Mouse (Mus musculus): ENCODE measurements around the gene Itih3. TPM values are rescaled to one million over a fixed set of nuclear protein-coding genes. Genes with fewer than 3 reads are reported as not detected.

Gene Itih3
- total RNA-seq (2021), result under 1 TPM; 0.27 to 0.69 TPM
- long read RNA-seq, experiment 1, partial matches to known transcripts, result 1 of 1 reads
- long read RNA-seq, experiment 1, other reads (novel, unspliced or antisense), result 0 of 1 reads
- long read RNA-seq, experiment 2, partial matches to known transcripts, result 0 of 1 reads
- long read RNA-seq, experiment 2, other reads (novel, unspliced or antisense), result 1 of 1 reads

DNA sequence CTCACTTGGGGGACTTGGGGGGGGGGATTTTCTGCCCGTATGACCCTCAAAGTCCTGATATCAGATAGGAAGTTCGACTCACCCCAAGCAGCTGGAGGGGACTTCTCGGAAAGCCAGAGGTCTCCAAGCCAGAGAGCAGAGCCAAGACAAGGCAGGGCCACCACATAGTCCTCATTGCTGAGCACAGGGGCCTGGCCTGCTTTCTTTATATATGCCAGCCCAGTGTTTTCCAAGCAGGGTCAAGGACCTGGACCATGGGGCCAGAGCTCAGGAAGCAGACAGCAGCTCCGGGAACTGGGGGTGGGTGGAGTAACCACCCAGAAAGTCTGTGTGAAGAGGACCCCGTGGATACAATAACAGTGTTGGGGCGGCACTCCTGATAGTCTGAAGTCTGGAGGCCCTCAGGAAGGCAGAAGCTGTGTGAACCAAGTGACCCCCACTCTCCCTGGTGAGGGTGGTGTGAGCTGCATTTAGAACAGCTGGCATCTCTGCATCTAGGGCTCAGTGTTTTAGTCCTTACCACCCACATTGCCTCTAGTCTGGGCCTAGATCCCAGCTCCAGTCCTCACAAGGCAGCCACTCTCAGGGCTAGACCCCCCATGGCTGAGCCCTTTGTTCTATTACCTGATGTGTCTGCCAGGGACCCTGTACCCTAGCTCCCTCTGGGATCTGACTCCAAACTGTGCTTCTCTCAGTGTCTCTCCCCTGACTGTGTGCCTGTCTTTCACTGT is at the start of gene Itih3:
Itih3 (minus strand) TSS at position 386 of the 731 bp plus-strand sequence.
- peak; percentile 17 to 38 for DNase-seq

DNA sequence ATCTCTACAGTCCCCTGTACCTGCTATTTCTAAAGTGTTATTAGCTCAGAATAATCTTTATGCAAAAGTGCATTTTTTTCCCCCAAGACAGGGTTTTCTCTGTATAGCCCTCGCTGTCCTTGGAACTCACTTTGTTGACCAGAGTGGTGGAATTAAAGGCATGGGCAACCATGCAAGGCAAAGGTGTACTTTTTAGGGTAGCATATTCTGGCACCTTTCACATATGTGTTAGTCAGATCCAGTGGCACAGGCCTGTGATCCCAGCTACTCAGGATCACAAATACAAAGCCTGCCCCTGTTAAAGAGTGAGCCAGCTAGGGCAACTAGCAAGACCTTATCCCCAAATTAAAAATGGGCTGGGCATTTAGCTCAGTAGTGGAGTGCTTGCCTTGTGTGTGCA is 36.8 kb upstream of the Itih3 start:
- no peak for DNase-seq

DNA sequence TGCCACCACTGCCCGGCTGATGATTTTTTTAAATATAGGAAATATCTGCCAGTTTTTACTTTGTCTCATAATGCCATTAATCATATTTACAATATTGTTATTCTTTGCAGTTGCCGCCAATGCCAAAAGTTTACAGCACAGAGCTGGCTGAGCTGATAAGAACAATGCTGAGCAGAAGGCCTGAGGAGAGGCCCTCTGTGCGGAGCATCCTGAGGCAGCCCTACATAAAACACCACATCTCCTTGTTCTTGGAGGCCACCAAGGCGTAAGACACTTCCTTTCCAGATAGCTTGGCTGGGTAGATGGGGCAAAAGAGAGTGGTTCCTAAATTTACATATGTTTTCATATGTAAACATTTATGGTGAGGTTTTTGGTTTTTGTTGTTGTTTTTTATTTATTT is 35.5 kb upstream of the Itih3 start:
- DNase-seq, result no peak

DNA sequence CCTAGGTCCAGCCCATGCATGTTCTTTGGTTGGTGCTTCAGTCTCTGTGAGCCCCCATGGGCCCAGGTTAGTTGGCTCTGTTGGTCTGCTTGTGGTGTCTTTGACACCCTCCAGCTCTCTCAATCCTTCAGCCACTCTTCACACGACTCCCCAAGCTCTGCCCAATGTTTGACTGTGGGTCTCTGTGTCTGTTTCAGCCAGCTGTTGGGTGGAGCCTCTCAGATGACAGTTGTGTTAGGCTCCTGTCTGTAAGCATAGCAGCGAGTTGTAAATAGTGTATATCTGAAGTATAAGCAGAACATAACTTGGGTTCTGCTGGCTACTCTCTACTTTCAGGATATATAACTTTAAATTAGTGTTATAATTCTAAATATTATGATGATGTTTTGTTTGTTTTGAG is 35.0 kb upstream of the Itih3 start:
- DNase-seq, result no peak

DNA sequence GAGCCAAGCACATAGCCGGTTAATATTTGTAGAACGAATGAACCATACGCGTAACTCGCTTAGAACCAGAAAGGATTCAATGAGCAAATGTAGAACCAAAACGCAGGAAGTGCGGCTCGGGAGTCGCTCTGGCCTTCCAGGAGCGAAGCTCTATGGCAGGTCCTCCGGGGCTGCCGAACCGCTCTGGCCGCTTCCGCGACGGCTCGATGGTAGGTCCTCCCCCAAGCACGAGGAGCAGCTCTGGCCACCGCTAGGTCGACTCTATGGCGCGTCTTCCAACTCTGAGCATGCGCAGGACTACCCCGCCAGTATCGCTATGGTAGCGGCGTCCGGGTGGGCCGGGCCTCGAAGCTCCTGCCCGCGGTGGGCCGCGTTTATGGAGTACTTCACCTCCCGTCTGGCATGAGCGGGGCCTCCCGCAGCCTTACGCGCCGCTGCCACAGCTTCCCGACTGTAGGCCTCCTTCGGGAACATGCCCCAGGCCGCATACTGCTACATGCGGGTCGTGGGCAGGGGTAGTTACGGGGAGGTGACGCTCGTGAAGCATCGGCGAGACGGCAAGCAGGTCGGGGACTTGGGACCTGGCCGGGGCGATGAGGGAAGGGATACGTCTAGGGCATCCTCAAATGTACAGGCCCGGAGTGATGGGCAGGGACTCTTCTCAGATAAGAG is 27.7 kb upstream of the Itih3 start, which contains the start of gene Nek4:
Nek4 (plus strand) TSS at position 224 of the 672 bp plus-strand sequence.
- peak; percentile 97 to 99 for DNase-seq

DNA sequence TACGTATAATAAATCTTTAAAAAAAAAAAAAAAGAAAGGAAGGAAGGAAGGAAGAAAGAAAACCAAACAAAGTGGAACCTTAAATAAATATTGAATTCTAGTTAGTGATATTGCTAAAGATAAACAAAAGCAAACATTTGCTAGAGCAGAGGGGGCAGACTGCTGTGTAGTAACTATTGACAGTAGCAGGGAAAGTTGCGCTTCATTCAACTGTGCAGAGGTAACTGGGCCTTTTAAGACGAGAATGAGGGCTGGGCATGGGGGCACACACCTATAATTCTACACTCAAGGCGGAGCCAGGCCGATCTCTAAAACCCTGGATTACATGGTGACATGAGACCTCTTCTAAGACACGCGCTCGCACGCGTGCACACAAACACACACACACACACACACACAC is 26.4 kb upstream of the Itih3 start:
- no peak for DNase-seq

DNA sequence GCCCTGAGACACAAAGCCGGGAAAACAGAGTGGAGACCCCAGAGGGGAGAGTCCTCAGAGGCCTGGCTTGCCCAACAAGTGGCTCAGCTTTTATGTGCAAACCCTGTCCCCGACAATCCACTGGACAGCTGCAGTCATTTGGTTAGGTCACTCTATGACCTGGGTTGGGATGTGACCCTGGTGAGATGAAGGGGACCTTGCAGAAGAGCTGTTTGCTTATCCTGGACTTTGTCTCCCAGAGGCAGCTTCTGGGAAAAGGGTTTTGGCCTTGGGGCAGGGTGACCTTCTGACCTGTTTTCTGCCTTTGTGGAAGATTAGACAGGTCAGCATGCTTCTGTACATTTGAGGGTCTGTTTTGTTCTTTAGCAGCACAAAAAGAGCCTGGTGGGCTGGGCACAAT is 21.2 kb upstream of the Itih3 start:
- no peak for DNase-seq

DNA sequence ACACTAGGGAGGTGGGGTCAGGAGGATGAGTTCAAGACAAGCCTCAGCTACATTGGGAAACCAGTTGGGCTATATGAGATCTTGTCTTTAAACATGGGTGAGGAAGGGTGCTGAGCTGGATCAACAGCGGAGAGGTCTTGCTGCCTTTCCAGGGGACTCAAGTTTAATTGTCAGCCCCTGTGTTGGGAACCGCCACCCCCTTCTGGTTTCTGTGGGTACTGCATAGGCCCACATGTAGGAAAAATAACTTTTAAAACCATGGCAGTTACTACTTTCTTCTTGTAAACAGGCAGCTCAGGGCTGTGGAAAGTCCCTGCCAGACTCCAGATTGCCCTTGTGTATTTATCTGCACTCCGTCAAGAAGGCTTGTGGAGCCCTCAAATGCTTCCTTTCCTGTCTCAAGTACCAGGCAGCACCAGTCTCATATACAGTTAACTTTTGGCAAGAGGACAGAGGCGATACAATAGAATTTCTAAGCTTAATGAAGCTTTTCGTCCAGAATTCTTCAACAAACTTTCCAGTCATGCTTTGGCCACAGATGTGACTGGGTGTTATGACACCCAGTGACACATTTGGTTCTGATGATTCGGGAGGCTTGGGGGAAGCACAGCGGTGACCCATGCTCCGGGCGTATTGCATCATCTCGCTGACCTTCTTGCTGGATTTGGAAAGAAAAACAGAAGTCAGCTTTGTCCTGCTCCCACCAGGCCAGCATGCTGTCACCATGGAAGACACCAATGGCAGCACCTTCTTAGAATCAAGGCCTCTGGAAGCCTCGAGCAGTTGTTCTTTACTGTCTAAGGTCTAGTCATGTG is 20.5 kb upstream of the Itih3 start:
- DNase-seq, result peak; percentile 57 to 85

DNA sequence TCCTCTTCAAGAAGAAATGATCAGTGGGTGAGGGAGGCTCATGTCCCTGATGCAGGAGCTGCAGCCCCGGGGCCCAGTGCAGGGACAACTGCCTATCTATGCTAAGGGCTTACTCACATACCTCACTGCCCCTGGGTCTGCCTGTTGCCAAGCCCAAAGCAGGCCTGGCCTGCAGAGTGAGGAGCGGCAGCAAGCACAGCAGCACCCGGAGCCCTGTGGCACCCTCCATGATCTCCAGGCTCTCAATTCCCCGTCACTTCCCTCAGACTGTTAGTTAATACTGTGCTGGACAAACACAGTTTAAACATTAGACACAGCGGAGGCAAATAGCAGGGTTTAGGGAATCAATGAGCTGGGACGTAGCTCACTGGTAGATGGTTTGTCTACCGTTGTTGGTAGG is 19.5 kb upstream of the Itih3 start, which contains the start of gene Itih1:
Itih1 (minus strand) TSS at position 252 of the 400 bp plus-strand sequence.
- DNase-seq, result no peak

DNA sequence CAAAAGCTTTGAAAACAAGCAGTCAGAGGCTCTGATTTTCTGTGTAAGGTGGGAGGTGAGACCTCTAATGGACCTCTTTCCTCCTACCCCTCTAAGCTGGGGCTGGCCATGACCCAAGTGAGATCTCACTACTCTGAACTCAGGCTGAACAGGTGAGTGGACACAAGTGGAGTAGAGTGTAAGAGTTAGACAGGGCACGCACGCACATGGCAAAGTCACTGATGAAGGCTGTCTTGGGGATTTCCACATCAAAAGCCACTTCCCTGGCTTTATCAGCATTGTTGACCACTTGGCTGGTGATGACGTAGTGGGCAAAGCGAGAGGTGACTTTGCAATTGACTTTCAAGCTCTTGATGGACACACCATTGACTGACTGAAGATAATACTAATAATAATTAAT is 18.7 kb upstream of the Itih3 start:
- DNase-seq, result no peak

DNA sequence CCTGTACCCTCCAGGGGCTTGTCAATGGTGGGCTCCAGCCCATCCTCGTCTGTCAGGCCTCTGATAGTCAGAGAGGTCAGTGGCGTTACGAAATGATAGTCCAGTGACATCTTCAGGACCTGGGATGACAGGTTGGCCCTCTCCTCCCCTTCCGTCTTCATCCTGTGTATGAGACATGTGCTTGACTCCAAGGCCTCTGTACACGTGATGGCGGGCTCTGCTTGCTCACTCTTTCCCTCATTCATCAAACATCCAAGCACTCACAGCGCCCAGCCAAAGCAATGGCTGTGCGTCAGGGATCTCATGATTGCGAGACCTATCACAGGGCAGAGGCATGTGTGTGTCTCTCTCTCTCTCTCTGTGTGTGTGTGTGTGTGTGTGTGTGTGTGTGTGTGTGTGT is 9.8 kb upstream of the Itih3 start:
- DNase-seq, result no peak

DNA sequence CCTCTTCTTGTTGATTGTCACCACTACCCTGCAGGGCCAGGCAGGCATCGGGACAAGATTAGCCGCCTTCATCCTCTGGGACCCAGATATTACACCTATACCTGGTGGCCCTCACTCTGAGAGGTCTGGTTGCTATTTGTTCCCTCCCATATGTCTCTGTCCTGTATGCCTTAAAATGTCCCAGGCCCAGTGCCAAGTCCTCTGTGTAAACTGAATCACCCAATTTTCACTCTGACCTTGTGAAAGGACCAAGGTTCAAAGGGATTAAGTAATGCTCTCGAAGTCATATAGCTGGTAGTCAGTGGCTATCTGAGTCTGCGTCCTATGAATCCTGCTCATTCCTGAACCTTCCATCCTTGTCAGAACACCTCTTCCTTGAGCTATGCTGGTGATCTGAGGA is 6.8 kb upstream of the Itih3 start:
- DNase-seq, result no peak

DNA sequence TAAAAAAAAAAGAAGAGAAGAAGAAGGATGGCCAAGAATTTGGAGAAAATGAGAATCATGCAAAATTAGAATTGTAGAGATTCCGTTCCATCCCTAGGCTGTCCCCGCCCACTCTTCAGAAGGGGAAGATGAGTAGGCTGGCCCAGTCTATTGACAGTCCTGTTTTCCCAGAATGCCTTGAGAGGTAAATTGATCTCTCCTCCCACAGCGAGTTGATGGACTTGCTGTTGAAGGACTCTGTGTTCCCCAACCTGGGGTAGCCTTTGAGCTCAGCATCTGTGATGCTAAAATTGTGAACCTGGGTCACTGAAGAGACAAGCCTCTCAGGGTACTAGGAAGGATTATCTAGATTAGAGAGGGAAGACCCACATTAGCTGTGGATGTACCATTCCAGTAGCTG is 1.9 kb upstream of the Itih3 start:
- no peak for DNase-seq

DNA sequence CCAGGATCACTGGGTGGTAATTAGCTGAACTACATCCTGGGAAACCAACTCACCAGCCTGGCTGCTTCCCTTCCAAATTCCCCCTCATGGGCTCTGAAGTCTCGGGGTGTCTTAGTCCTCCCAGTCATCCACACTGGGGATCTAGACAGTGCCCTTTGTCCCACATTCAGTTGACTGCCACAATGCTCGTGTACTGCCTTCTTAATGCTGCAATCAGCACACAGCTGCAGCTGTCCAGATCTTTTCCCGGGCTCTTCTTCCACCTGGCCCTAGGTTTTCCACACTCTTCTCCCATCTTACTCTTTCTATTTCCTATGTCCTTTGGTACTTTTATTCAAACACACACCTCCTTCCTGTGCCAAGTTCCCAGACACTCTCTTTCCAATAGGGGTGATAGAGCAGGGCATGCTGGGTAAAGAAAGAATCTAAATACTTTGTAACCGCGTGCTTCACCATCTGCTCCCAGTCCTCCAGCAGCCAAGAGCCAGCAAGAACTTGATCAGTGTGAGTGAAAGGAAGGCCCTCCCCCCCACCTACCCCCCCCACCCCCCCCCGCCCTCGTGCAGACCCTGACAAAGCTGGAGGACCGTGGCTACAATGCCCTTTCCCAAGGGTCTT is 1.4 kb downstream of the Itih3 start:
- no peak for DNase-seq

DNA sequence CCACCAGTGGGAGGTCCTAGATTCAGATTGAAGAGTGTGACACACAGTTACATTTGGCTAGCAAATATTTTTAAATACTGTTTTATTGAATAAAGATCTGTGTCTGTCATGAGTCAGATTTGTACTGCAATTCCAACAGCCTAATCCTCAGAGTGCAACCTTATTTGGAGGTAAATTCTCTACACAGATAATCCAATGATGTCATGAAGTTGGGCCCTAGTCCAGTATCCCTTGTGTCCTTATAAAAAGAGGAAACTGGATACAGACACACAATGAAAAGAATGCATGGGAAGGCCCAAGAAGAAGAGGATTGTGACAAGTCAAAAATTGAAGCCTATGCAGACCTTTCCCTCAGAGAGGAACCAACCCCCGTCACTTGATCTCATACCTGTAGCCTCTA is 7.0 kb downstream of the Itih3 start:
- DNase-seq, result no peak

DNA sequence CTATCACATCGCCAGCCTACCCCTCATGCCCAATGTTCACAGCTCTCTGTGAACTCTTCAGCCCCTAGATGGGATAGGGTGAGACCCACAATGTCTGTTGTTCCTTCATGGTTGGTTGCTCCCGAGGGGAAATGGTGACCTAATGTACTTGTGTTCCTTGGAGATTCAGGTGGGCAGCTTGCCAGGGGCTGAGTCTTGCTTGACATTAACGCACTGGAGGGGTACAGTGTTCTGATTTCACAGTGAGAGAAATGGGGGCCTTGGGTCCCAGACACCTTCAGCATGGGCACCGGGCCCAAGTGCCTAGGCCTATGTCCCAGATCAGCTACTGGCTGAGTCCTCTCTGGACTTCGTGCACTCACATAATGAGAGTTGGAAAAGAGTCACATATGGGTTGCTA is 10.2 kb downstream of the Itih3 start:
- DNase-seq, result no peak

DNA sequence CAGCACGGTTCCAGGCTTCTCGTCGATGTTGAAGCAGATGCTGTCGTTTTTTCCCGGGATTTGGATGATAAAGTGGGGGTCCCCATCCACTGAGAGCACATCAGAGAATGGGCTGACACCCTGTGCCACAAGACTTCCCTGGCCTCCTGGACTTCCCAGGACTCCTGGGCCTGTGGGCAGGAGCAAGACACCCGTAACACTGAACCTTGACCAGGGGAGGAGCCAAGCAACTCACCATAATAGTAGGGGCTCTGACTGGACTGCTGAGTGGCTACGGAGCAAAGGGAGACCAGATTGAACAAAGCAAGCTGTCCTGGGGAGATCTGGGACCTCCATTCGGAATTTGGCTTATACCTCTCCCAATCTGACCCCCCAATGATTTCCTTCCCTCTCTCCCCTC is 10.9 kb downstream of the Itih3 start:
- no peak for DNase-seq

DNA sequence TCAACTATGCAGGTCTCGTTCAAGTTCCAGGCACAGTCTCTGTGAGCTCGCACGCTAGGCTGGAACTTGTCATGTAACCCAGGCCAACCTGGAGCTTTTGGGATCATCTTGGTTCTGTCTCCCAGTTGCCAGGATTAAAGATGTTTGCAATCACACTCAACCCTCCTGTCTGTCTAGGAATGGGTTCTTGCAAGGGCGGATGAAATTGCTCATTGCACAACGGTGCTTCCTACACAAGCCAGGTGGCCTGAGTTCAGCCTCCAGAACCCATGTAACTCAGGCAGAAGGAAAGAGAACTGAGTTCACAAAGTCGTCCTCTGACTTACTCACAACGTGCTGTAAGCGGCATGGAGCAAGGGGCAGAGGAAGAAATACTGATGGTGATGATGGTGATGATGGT is 12.4 kb downstream of the Itih3 start:
- DNase-seq, result no peak

DNA sequence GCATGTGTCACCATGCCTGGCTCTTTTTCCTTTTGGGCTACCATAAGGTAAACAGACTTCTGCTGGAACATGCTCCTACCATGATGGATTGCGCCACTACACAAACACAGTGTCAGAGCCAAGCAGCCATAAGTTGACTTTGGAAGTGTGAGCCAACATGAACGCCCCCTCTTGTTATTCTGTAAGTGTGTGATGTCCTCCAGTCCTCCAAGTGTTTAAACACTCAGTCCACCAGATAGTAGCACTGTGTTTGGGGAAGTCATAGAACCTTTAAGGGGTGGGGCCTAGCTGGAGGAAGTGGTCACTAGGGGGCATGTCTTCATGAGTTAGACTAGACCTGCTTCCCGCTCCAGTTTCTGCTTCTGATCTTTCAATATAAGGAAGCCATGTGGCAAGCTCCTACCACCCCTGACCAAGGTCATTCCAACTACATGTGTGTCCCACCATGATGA is 15.7 kb downstream of the Itih3 start:
- DNase-seq, result peak in 1 of 2 experiments; percentile 26

DNA sequence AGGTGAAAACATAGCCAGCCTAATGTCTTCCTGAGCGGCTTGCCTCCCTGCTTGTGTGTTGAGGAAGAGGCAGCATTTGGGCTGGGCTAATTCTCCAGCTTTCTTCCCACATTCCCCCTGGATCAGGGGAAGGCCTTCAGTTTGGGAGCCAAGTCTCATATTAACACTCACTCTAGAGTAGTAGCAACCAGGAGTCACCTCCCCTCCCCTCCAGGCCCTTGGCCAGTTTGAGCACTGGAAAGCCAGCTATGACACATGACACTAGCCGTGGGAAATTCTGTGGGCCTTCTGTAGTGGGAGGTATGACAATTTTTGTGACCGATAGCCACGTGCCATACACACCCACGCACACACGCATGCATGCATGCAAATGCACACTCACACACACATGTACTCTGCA is 17.6 kb downstream of the Itih3 start:
- no peak for DNase-seq

DNA sequence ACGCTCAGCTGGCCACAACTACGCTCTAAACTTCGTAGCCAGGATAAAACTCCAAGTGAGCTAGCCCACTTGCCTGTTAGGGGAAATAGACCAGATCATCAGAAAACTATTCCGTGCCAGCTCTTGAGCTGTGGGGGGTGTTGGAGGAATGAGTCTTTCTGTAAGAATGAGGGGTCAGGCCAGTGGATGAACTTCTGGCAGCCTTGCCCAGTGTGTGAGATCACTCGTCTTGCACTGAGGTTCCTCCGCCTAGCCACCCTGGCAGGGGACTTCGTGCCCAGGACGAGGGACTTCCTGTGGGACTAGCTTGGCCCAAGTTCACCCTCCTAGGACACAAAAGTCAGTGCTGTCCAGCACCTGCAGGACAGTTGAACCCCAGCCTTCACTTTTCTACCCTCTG is 19.3 kb downstream of the Itih3 start:
- no peak for DNase-seq

DNA sequence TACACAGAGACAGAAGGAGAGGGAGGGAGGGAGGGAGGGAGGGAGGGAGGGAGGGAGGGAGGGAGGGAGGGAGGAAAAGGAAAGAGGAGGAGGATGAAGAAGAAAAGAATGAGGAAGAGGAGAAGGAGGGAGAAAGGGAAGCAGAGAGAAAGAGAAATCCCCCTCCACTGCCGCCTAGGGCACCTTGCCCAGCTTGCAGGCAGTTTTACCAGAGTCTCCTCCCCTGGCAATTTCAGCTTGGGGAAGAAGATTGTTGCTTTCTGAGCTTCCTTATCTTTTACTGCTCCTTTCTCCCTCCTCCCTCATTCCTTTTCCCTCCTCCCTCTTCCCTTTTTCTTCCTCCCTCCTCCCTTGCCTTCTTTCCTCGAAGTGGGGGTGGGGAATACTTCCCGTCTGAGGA is 20.5 kb downstream of the Itih3 start:
- DNase-seq, result no peak
